Mouse (Mus musculus) hematopoietic multipotent progenitor cell, adult 10-12 weeks (in vitro differentiated cells): ENCODE measurements around the gene Urad. TPM values are rescaled to one million over a fixed set of nuclear protein-coding genes. Genes with fewer than 3 reads are reported as not detected.

Experiments
- polyA plus RNA-seq: library from polyadenylated mRNA; stranded (reverse); fragments of >175 nt; gene quantifications from 2 replicates; pipeline ENCODE4 v1.2.3, GENCODE M21; 2012; ENCODE audit warnings: low replicate concordance

The Urad gene
- polyA plus RNA-seq, result not detected in 2 replicates

GRCm38 (mm10) chr5:147322183-147322582 lies at the start of gene Urad:
Gene Urad, minus strand, starts transcription at chr5:147322440.

GRCm38 (mm10) chr5:147306638-147307397 lies 15.4 kb downstream of the Urad start, which contains the start of gene Cdx2:
Gene Cdx2, minus strand, starts transcription at chr5:147307270.

GRCm38 (mm10) chr5:147269926-147270672 lies 52.1 kb downstream of the Urad start, which contains the start of gene Pdx1:
Gene Pdx1, plus strand, starts transcription at chr5:147269959.

Other genes with a start within 250 kb of the Urad start
- 31.1 and 31.6 TPM in 2 replicates for gene Lnx2, start 245.9 kb downstream of the Urad start, polyA plus RNA-seq
- gene Polr1d, start 245.4 kb downstream of the Urad start, polyA plus RNA-seq, result 45.4 and 47.9 TPM in 2 replicates
- not detected in 2 replicates for gene Gsx1, start 133.7 kb downstream of the Urad start, polyA plus RNA-seq
- gene Pdx1, start 52.5 kb downstream of the Urad start, polyA plus RNA-seq, result not detected in 2 replicates
- not detected in 2 replicates for gene Cdx2, start 15.2 kb downstream of the Urad start, polyA plus RNA-seq
- gene Flt3, start 78.0 kb upstream of the Urad start, polyA plus RNA-seq, result 9.4 and 12.2 TPM in 2 replicates
- gene Pan3, start 107.7 kb upstream of the Urad start, polyA plus RNA-seq, result 35.7 and 62.2 TPM in 2 replicates